Mouse (Mus musculus) urinary bladder, adult 18-20 months (tissue): ENCODE measurements at regions not wholly inside any gene's neighbourhood (a gene's known extent, or its start where the extent isn't known, plus 50 kb on each side); places are given as distances from the start of the nearest gene placed in this dataset.
"Not testable (repeated sequence)": the region's sequence is repeated elsewhere in the genome, so short reads cannot be mapped to it uniquely, and the experiment has no call there.

ENCODE experiments used
- DNase-seq, 2 experiments: peaks; one replicate each; pipeline ENCODE4 v3.0.0; 2022; ENCODE audit warnings: low spot score in 2 of 2, mixed read lengths in 2 of 2

DNA sequence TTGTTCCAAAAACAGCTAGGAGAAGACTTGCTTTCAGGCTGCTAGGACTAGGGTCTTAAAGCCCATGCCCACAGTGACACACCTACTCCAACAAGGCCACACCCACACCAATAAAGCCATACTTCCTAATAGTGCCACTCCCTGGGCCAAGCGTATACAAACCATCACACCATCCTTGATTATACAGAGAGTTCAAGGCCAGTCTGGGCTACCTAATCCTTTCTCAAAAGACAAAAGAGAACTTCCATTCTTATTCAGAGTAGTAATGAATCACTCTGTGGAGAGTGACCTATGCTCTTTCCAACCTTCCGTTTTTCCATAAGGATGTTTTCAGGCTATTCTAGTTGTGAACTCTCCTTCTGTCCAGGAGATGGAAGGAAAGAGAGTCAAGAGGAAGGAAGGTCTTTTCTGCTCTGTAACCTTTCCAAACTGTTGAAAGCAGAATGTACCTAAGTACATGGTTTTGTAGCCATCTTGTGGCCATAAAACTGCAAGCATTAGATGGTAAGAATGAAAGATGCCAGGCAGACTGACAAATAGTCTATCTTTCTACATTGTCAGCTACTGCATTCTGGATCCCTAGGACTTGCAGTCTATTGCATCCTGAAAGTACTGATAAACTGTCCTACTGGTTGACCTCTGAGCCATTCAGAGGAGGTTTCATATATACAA lies 145.8 kb upstream of the Mon1b start:
- no peak for DNase-seq

DNA sequence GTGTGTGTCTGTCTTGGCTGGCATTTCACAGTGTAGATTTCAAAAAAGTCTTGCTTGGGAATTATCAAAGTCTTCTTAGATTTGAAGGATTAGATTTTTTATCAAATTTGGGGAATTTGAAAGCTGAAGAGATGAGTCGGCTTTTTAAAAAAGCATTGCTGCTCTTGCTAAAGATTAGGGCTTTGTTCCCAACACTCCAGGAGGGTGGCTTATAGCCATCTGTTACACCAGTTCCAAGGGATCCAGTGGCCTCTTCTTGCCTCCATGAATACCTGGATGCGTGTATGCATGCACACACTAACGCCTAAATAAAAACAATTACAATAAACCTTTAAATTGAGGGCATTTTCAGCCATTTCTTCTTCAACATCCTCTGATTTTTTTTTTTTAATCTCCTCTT lies 144.5 kb upstream of the Mon1b start:
- DNase-seq, result no peak

DNA sequence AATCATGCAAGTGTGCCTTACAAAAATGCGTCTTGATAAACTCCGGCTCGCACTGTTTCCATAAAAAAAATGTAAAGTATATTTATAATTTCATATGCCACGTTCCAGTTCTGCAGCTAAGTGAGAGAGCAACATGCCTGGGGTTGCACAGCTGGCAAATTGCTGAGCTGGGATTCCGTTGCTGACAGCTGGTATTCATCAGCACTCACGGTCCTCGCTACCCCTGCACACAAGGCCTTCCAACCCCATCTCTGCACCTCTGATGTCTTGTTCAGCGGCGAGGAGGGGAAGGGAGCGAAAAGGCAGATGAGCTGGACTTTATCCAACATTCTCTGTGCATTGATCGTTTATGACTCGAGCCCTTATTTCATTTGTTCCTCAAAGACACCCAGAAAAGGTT lies 138.5 kb upstream of the Mon1b start:
- no peak for DNase-seq

DNA sequence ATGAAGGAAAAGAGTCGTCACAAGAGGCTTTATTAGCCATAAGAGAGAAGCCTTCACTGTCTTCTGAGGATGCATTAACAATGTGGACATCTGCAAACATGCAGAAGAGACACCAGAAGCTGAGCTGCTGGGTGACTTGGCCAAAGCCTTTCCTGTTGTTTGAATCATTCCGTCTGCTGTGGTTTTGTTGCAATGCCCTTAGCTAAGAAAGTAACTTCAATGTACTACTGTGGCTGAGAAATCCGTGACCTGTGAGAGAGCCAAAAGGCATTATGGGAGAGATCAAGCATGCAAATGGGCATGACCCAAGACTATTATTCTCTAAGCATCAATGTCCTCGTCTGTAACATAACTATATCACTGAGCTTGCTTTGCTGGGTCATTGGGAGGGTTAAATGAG lies 132.7 kb upstream of the Mon1b start:
- no peak for DNase-seq

DNA sequence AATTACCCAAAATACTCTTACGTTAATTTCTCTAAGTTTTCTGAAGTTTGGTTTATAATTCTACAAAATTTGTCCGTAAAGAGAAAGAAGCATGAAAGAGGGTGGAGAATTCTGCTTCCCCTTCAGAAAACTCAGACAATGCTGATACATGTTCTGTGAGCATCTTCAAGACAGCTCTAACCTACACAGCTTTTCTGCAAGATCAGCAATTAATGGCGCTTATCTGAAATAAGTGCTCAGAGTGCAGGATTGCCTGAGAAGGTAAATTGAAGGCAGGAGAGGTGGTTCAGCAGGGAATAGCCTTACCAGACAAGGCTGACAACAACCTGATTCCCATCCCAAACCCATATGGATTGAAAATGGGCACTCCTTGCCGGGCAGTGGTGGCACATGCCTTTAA lies 122.5 kb upstream of the Mon1b start:
- DNase-seq, result no peak

DNA sequence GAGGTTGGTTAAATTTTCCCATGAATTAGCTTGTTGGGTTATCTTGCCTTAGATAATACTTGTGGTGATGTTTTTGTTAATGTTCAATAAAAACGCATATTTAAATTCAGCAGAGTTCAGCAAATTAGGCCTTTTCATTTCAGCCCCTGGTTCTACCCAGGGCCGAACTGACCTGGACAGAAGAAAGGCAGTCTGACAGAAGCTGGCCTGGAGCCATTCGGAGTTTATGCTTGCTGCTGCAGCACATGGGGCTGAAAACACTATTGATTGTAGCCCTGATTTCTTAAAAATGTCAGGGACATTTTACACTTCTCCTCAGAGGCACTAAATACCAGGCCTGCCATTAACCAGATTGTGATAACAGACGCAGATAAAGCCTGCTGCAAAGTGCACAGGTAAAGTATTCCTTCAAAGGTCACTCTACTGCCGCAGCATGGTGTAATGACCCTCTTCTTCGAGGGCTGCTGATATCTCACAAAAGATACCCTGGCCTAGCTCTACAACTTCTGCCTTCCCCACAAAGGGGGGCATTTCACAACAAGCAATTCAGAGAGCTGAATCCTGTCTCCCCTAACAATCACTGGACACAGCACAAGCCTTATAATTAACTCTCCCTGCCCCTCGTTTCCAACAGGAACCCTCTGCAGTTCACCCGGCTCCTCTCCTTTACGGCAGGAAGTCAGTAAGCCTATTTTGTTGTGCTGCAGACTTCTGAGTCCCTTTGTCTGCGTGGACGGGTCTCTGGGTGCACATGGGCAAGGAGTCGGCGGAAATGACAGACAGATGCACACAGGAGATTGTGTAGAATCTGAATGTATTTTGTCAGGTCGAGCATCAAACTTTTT lies 121.3 kb upstream of the Mon1b start:
- DNase-seq, result no peak

DNA sequence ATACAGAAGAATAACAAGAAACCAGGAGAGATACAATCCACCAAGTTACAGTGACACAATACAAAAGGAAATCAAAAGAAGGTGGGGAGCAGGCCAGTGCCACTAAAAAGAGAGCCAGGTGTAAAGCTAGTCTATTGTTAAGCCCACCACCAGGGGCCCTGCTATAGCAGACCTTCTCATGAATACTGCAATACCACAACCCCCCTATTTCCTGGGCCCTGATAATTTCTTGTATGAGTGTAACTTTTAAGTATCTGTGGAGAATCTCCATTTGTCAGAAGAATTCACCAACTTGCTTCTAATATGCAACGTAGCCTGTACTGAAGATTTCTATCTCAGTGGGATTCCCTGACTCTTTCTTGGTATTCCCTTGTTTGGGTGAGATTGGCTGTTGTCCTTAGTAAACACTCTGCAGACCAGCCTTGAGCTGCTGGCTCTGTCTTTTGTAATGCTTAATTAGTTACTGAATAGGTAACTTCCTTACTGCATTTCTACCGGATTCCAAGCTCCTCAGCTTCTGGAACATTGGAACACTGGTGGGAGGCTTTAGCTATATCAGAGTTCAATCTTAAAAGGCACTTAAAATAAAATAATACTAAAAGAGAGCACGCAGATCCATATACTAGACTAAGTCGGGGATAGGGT lies 120.5 kb upstream of the Mon1b start:
- not testable (repeated sequence) for DNase-seq

DNA sequence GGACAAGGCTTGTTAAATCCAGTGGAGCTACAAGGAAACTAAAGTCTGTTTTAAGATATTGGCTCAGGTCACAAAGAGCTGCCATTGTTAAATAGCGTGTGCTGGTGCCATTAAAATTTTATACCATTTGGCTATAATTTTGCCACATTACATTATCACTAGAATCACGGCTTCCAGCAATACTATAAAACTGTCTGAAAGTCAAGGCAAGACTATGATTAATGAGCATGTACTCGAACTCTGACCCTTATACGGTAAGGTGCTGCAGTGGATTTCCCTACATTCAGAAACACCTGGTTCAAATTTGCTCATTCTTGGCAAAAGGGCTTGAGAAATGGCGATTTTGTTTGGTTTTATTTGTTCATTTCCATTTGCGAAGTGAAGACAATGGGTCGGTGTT lies 119.2 kb upstream of the Mon1b start:
- DNase-seq, result no peak

DNA sequence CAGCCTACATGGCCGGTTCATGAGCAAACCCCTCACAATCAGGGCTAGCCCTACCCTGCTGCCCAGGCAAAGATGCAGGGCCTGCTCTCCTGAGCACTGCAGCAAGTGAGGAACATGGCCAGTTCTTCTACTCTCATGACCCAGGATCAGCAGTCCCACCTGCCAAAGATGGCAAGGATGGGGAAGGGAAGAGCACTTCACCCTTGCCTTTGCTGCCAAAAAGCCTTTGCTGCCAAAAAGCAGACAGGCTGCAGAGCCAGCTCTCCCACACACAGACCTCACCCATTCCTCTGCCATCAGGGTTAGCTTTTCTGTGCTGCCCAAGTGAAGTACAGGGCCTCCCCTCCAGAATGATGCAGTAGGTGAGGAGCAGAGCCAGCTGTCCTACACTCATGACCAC lies 117.5 kb upstream of the Mon1b start:
- DNase-seq, result no peak

DNA sequence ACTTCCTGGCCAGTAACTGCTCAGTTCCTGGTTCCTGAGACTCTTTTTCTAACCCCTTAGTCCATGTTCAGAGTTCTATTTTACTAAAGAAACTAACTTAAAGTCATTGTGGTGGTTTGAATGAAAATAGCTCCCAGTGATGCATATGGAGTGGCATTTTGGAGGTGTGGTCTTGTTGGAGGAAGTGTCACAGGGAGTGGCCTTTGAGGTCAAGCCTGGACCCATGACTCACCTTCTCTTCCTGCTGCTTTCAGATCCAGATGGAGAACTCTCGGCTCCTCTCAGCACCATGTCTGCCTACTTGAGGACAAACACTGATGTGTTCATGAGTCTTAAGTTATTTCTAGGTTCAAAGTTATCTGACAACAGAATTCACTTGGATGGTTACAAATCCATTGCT lies 111.8 kb upstream of the Mon1b start:
- DNase-seq, result no peak

DNA sequence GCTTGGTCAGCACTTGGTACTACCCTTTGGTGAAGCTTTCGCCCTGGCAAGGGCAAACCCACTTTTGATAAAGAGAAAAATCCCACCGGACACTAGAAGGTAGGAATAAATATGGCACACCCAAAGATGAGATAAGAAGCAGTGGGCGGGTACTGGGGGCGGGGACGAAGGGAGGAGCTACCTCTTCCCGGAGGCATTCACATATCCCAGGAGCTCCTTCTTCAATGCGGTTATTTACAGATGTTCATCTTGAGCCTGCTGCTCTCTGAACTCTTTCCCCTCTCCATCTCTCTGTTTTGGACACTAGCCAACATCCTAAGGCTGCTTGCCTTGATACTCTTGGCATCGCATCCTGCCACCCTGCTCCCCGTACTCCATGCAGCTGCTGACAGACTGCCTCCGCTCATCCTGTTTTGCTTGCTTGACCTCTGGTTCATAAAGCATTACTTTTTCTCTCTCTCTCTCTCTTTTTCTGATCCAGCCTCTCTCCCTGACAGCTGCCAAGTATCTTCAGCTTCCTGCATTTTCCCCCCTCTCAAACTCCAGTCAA lies 104.2 kb upstream of the Mon1b start:
- DNase-seq, result no peak

DNA sequence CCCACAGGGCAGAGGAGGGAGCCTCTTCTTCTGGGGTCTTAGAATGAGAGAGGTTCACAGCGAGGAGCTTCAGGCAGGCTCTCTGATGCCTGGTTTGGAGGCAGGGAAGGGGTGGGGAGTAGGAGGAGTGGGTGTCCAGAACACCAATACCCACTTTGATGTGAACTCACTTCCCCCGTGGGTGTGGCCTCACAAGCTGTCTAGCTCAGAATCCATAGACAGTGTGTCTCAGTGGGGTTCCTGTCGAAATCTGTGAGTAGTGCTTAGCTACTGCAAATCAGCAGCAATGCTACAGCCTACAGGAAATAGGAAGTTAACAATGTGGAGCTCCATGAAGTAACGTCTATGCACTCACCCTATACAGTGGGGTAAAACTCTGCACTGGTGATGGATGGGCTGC lies 102.5 kb upstream of the Mon1b start:
- DNase-seq, result no peak

DNA sequence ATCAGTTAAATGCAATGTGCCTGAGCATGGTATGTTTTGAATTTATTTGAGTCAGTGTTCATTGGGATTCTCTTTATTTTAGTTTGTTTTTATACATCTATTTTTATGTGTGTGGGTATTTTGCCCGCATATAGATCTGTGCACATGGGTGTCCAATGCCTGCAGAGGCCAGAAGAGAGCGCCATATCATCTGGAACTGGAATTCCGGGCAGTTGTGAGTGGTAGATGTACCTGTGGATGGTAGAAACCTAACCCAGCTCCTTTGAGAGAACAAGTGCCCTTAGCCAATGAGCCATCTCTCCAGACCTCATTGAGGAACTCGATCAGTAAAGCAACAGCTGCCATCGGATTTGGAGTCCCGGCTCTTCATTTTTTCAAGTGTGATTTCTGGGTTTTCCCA lies 94.0 kb upstream of the Mon1b start:
- DNase-seq, result no peak

DNA sequence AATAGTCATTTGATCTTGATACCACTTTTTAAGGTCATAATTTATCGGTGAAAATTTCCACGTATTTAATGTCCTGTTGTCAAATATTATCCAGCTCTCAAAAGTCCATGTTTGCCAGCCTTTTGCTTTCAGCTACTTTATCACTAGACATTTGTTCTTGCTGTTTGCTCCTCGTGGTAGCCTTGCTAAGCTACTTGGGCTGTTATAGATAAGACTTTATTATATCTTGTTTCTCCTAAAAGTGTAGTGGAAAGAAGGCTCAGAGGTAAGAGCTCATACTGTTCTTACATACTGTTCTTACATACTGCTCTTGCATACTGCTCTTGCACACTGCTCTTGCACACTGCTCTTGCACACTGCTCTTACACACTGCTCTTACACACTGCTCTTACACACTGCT lies 93.3 kb upstream of the Mon1b start:
- no peak for DNase-seq

DNA sequence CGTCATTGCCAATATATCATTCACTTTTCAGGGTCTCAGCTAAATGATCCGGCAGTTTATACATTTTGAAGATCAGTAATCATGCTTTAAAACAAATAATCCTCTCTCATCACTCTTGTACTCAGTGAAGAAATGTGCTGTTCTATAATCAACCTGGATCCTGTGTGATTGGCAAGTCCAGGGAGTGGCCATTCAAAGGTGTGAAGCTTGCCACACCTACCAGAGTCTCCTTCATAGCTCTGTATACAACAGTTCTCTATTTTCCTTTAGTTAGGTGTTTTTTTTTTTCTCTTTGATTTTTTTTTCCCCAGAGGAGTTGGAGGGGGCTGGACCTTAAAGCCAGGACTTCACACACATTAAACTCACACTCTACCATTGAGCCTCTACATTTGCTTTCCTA lies 92.7 kb upstream of the Mon1b start:
- no peak for DNase-seq

DNA sequence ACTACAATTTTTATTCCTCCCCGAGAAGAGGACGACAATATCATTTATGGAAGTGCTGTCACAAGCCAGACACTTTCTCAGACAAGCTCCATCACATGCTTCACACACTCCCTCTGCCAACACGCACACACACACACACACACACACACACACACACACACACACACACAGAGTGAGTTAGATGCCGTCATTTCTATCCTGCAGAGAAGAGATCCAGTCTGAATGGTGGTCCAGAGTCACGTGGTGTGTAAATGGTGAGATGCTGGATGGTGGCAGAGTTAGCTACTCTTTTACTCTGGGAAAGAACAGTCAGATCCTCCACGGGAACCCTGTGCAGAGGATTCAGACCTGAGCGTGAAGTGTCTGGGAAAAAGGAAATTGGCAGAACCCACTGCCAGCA lies 86.2 kb upstream of the Mon1b start:
- DNase-seq, result no peak

DNA sequence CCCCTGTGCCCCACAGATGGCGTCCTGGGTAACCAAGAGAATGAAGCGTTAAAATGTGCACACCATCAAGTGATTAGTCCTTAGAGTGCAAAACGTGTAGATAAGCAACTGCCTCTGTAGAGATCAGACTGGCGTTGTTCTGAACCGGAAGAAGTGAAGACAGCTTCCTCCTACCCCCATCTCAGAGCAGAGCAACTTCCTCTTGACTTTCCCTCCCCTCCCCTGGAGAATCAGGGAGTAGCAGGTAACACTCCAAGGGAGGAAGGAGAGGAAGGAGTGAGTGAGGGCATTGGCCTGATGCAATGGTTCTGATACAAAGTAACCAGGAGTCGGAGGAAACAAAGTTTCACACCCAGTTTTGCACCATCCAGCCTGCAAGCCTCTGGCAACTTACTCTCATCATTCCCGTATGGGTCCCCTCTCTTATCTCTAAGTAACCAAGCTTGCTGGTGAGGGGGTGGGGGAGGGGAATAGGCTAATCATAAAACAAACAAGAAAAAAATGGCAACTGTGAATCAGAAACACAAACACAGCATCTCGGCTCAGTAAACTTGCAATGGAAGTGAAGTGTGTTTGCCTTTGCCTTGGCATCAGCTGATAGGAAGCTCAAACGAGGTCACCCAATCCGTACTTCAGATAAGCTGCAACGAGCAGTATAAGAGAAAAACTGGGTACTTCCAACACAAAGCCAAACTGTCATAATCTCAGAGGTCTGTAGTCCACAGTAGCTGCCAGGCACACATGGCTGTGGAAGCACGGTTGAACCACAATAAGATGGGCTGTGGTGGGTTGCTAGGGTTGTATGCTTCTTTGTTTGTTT lies 83.7 kb upstream of the Mon1b start:
- DNase-seq, result no peak

DNA sequence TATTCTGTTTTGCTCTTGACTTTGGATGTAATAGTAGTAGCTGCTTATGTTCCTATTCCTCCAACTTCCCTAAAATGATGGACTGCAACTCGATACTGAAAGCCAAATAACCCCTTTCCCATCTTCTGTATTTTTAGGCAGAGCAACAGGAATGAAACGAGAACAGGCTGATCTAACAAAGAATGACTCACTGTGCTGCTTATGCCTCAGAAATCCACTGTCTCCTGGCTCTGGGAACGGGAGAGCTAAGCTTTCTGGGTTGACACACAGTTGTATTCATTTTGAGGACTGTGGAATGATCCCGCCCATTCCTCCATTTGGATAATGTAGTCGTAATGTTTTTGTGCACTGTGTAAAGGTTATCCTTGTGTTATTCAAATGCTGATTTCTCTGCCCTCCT lies 82.6 kb upstream of the Mon1b start:
- DNase-seq, result no peak

DNA sequence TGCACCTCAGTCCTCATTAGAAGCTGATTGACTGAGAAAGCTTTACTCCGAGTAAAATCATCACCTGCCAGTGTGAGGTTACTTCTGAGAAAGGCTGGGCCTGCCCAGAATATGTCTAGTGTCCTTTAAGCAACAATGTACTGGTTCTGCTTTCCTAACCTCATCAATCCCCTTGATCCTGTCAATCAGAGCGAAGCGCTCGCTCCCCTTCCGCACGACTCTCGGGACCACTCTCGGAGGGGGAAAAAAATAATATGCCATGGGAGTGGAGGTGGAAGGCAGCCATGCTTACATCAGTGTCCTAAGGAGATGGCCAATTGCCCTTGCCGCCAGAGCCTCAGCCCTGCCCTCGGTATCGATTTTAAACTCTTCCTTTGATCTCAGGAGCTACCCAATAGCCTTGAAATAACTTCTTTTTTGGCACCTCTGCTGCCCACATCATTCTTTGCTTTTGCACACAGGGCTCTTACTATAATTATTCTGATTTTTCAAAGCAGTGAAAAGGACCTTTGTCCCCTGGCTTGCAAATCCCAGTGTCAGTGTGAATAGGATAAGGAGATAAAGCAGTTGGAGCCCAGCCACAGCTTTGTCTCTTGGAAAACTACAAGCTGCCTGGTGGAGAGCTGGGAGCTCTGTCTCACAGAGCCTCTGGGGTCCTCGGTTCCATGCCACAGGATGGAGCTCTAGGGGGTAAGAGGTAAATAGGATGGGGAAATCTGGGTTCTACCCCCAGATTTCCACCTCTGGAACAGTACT lies 80.5 kb upstream of the Mon1b start:
- DNase-seq, result no peak

DNA sequence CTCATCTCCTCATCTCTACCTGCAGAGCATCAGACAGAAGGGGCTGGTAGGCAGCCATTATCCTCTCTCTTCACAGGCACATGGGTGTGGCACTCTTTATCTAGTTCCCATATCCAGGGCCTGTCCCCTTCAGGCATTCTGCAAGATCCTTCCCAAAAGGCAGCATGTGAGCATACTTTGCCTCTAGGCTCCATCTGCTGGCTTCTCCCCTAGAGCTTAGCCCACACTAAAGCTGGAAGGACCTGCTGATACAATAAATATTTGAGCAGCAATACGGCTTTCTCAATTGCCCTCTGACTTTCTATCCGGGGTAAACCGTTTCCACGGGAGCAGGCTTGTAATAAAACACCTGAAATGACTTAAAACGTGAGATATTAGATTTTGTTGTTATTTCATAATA lies 78.4 kb upstream of the Mon1b start:
- no peak for DNase-seq

DNA sequence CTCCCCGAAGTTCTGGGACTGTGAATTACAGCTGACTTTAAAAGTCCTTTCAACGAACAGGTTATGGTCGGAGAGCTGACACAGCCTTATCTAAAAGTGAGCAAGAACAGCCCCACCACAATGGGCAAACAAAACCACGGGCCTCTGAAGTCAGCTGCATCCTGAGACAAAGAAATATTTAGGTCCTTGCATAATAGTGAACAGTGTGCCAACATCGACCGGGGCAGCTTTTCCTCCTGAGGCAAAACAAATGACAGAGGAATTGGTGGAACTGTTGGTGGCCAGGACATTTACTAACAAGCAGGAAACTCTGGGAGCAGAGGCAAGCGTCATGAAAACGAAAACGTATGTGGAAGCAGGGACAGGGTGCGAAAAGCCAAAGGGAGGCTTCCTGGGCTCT lies 54.3 kb upstream of the Mon1b start:
- no peak for DNase-seq
